ENCODE assay signal across 9 mouse cellular contexts in genomic region chr5:114594741-114595241, GRCm38 (mm10). TPM values are rescaled to one million over a fixed set of nuclear protein-coding genes. Genes with fewer than 3 reads are reported as not detected.
A peak's percentile ranks its signal among the peaks of the same experiment; 100 is the strongest.
DNase-seq lines count a peak whose midpoint lies in the region; ATAC-seq lines count a peak whose summit lies in the region.
"Had no signal": no experiment of that assay in that cellular context is flagged by ENCODE, and none has a peak within 500 bp of the region (broad histone marks: within the 10 kb centered on the region; RNA-seq: fewer than 3 reads in every experiment).

No protein-coding gene starts in this region.

- DNase-seq in neural tube, embryonic 11.5 days (ENCODE audit: low spot score): no peak
- DNase-seq in neural tube, embryonic 10.5 days (ENCODE audit: extremely low spot score, low spot score): no peak
- peak; percentile 51 to 55 for DNase-seq in heart, postnatal 36 days
- DNase-seq in liver: peak; percentile 38
- peak; percentile 58 for DNase-seq in skeletal muscle tissue, adult 2 months (ENCODE audit: low read depth, low spot score)
- DNase-seq in cerebellum, postnatal 4 days (ENCODE audit: low spot score in 2 of 2): no peak
- no peak for DNase-seq in right cerebral cortex, postnatal 10 days (ENCODE audit: low spot score in 2 of 2)

- intact Hi-C loops in heart, postnatal 36 days (cut with DNase I): no loop called here

- H3K27ac ChIP-seq in neural tube, embryonic 11.5 days (ENCODE audit: low read depth, low read length): 0 out of 2 replicates have a peak overlapping the region, but pooled peaks have one; percentile 34
- H3K27ac ChIP-seq: midbrain, embryonic 12.5 days had no signal

- H3K4me2 ChIP-seq in neural tube, embryonic 11.5 days (ENCODE audit: low read depth): no peak overlapping the region
- H3K4me2 ChIP-seq: midbrain, embryonic 12.5 days had no signal

- WGBS in neural tube, embryonic 11.5 days: 72% methylated on average over 15 of the region's 15 CpGs

- H3K36me3 ChIP-seq in neural tube, embryonic 11.5 days (ENCODE audit: control insufficient read depth, insufficient read depth, low read length): no peaks in the 10 kb centered on the region

- H3K9me3 ChIP-seq in neural tube, embryonic 11.5 days (ENCODE audit: control insufficient read depth, low read length): no peaks in the 10 kb centered on the region
- H3K9me3 ChIP-seq: midbrain, embryonic 12.5 days had no signal

- no peak overlapping the region for H3K9ac ChIP-seq in neural tube, embryonic 11.5 days (ENCODE audit: low read length)
- H3K9ac ChIP-seq: midbrain, embryonic 12.5 days had no signal

- ATAC-seq in neural tube, embryonic 11.5 days (ENCODE audit: insufficient read depth, low FRiP score, low TSS enrichment): no peak
- ATAC-seq in erythroblast, adult 5-6 weeks (replicated peaks; ENCODE audit: low FRiP score, poor library complexity, severe bottlenecking): no peak

- peaks cover 46% of the 10 kb centered on the region for H3K4me1 ChIP-seq in neural tube, embryonic 11.5 days (ENCODE audit: control insufficient read depth, insufficient read depth, low read length)

- no peak overlapping the region for H3K4me3 ChIP-seq in neural tube, embryonic 11.5 days (ENCODE audit: low read depth, low read length)
- H3K4me3 ChIP-seq: midbrain, embryonic 12.5 days had no signal

- no peaks in the 10 kb centered on the region for H3K27me3 ChIP-seq in neural tube, embryonic 11.5 days (ENCODE audit: control insufficient read depth, insufficient read depth, low read length)
- H3K27me3 ChIP-seq: midbrain, embryonic 12.5 days had no signal

RNA-seq across cellular contexts. Expression of gene Fam222a, which starts 27.0 kb away (rescaled TPM):
- 5.0 and 7.5 TPM in 2 replicates for polyA plus RNA-seq in neural tube, embryonic 11.5 days (2014; fragmentation: Nextera tagmentation; extraction: Ambion mirVana)
- 1 to 10 TPM; 1.6 to 1.9 TPM for total RNA-seq in heart, postnatal 36 days (2021)
- total RNA-seq in erythroblast, adult 5-6 weeks (2015; ENCODE audit: low replicate concordance): 1.2 TPM in 1 of 2 replicates, not detected in the other
- total RNA-seq in erythroblast, adult 5-6 weeks (2017; ENCODE audit: low replicate concordance): not detected in 2 replicates

Comparison
In these comparisons a context has a peak if more than half of its experiments do, and no peak if none do; other contexts are left out.
1. DNase-seq: peak in heart, postnatal 36 days (2 of 2), liver (single experiment) and skeletal muscle tissue, adult 2 months (single experiment); none in neural tube, embryonic 11.5 days (single experiment), neural tube, embryonic 10.5 days (single experiment), cerebellum, postnatal 4 days (0 of 2) and right cerebral cortex, postnatal 10 days (0 of 2).